Mouse (Mus musculus): ENCODE data around the gene Pgghg. TPM values are rescaled to one million over a fixed set of nuclear protein-coding genes. Genes with fewer than 3 reads are reported as not detected.

The Pgghg gene
- polyA plus RNA-seq, 1 experiment from 2014 or later, result 20.5 TPM

DNA sequence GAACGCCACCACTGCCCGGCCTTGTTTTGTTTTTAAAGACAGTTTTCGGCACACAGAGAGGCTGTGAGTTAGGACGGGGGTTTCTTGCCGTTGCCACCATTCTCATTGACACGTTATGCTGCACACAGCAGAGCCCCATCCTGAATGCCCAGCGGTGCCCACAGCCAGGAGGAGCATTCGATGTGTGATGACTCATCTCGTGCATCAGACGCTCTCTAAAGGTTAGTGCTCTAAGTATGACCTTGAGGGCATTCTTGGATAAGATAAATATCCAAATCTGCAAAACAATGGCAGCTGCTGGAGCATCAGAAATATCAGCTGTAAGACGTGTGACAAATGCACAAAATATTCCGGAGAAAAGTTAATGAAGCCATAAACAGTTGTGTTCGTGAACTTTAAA is 34.1 kb upstream of the Pgghg start:
- Histone ChIP-seq H3K27ac (ENCODE audit: low read length) (no peak overlapping the region), H3K4me1 (replicated peaks; ENCODE audit: control insufficient read depth, insufficient read depth, low read length) (peaks cover 4% of the 10 kb centered on the region; the same call in 1 of the 2 replicates), H3K36me3 (ENCODE audit: control insufficient read depth, insufficient read depth, low read length) (no peaks in the 10 kb centered on the region), H3K9me3 (ENCODE audit: control insufficient read depth, low read length) (no peaks in the 10 kb centered on the region), H3K4me2 (ENCODE audit: low read depth, low read length) (no peak overlapping the region), H3K4me3 (ENCODE audit: low read length) (no peak overlapping the region), H3K27me3 (ENCODE audit: control insufficient read depth, insufficient read depth, low read depth, low read length) (no peaks in the 10 kb centered on the region), H3K9ac (ENCODE audit: low read length) (no peak overlapping the region)
- no peak for ATAC-seq (ENCODE audit: low read depth)
- WGBS, result 70% methylated on average over 13 of the region's 13 CpGs

DNA sequence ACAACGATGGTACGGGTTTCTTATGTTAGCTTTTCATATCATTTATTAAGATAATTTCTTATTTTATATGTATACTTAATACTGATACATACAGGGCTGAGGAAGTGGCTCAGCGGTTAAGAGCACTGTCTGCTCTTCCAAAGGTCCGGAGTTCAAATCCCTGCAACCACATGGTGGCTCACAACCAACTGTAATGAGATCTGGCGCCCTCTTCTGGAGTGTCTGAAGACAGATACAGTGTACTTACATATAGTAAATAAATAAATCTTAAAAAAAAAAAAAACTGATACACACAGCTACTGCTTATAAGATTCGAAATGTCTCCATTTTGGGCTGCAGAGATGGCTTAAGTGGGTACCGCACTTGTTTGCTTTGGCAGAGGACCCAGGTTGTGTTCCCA is 33.5 kb upstream of the Pgghg start:
- H3K27me3 ChIP-seq (ENCODE audit: control insufficient read depth, insufficient read depth, low read depth, low read length), result no peaks in the 10 kb centered on the region
- H3K9ac ChIP-seq (ENCODE audit: low read length), result no peak overlapping the region
- peaks cover 4% of the 10 kb centered on the region; the same call in 1 of the 2 replicates for H3K4me1 ChIP-seq (replicated peaks; ENCODE audit: control insufficient read depth, insufficient read depth, low read length)
- 77% methylated on average over 7 of the region's 7 CpGs for WGBS
- no peaks in the 10 kb centered on the region for H3K9me3 ChIP-seq (ENCODE audit: control insufficient read depth, low read length)
- no peak overlapping the region for H3K4me2 ChIP-seq (ENCODE audit: low read depth, low read length)
- no peak overlapping the region for H3K27ac ChIP-seq (ENCODE audit: low read length)
- no peak for ATAC-seq (ENCODE audit: low read depth)
- H3K4me3 ChIP-seq (ENCODE audit: low read length), result no peak overlapping the region
- H3K36me3 ChIP-seq (ENCODE audit: control insufficient read depth, insufficient read depth, low read length), result no peaks in the 10 kb centered on the region

DNA sequence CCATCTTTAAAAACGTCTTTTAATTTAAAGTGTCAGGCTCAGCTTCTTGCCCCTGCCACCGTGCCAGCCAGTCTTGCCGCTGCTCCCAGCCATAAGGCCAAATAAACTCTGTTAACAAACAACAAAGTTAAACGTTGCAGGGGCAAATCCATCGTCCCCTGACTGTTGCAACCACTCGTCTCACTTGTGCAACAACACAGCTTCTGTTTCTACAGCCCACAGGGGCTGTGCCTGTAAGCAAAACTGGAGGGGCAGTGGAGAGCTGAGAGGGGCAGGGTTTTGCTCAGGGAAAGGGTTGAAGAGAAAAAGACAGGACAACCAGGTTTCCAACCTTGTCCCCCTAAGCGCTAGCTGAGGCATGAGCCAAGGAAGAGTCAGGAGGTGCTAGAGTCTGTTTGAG is 33.0 kb upstream of the Pgghg start:
- ATAC-seq (ENCODE audit: low read depth), result no peak
- H3K27me3 ChIP-seq (ENCODE audit: control insufficient read depth, insufficient read depth, low read depth, low read length), result no peaks in the 10 kb centered on the region
- no peak overlapping the region for H3K9ac ChIP-seq (ENCODE audit: low read length)
- peaks cover 4% of the 10 kb centered on the region; the same call in 1 of the 2 replicates for H3K4me1 ChIP-seq (replicated peaks; ENCODE audit: control insufficient read depth, insufficient read depth, low read length)
- H3K4me3 ChIP-seq (ENCODE audit: low read length), result no peak overlapping the region
- H3K27ac ChIP-seq (ENCODE audit: low read length), result no peak overlapping the region
- H3K4me2 ChIP-seq (ENCODE audit: low read depth, low read length), result no peak overlapping the region
- no peaks in the 10 kb centered on the region for H3K36me3 ChIP-seq (ENCODE audit: control insufficient read depth, insufficient read depth, low read length)
- WGBS, result 41% methylated on average over 7 of the region's 7 CpGs
- H3K9me3 ChIP-seq (ENCODE audit: control insufficient read depth, low read length), result no peaks in the 10 kb centered on the region

DNA sequence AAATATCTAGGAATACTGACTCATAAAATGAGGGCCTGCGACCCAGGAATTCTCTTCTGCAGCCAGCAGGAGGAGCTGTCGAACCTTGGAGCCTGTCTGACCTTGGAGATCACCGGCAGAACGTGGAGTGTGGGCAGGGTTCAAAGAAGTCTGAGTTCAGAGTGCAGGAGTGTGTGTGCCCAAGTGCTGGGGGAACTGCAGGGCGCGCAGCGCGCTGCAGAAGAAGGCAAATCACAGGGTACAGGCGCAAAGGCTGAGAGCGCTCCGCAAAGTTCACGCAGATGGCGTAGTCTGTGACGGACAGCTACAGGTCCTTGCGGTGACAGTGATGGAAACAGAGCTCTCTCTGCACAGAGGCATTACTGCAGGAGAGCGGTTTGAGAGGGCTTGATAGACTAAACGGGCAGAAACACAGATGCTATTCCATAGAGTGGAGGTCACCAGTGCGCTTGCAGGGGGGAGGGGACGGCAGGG is 32.5 kb upstream of the Pgghg start:
- 2% methylated on average over 19 of the region's 19 CpGs for WGBS
- no peaks in the 10 kb centered on the region for H3K9me3 ChIP-seq (ENCODE audit: control insufficient read depth, low read length)
- H3K27me3 ChIP-seq (ENCODE audit: control insufficient read depth, insufficient read depth, low read depth, low read length), result no peaks in the 10 kb centered on the region
- peak overlapping the region; percentile 54; the same call in 1 of the 2 replicates for H3K9ac ChIP-seq (ENCODE audit: low read length)
- H3K27ac ChIP-seq (ENCODE audit: low read length), result no peak overlapping the region
- peak overlapping the region; percentile 51 for H3K4me3 ChIP-seq (ENCODE audit: low read length)
- peak; percentile 81; the same call in 1 of the 2 replicates for ATAC-seq (ENCODE audit: low read depth)
- H3K4me2 ChIP-seq (ENCODE audit: low read depth, low read length), result peak overlapping the region; percentile 86
- H3K4me1 ChIP-seq (replicated peaks; ENCODE audit: control insufficient read depth, insufficient read depth, low read length), result peaks cover 4% of the 10 kb centered on the region; the same call in 1 of the 2 replicates
- H3K36me3 ChIP-seq (ENCODE audit: control insufficient read depth, insufficient read depth, low read length), result no peaks in the 10 kb centered on the region

DNA sequence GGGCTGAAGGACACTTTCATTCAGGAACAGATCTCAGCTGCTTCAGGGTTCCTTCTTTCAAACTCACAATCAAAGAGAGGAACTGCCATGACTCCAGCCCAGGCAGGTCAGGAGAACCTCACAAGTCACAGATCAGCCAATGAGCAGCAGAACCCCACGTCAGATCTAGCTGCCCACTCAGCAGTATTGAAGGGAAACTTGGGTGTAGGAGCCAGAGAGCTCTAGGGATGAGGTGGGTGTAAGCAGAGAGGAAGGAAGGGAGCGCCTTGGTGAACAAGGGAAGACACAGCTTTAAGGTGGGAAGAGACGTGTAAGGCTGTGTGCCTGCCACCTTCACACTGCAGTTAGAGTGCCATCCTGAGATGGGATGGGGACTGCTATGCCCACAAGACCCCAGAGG is 28.9 kb upstream of the Pgghg start:
- no peak overlapping the region for H3K4me3 ChIP-seq (ENCODE audit: low read length)
- no peaks in the 10 kb centered on the region for H3K36me3 ChIP-seq (ENCODE audit: control insufficient read depth, insufficient read depth, low read length)
- no peaks in the 10 kb centered on the region for H3K9me3 ChIP-seq (ENCODE audit: control insufficient read depth, low read length)
- H3K9ac ChIP-seq (ENCODE audit: low read length), result no peak overlapping the region
- H3K4me2 ChIP-seq (ENCODE audit: low read depth, low read length), result no peak overlapping the region
- H3K27ac ChIP-seq (ENCODE audit: low read length), result no peak overlapping the region
- no peak for ATAC-seq (ENCODE audit: low read depth)
- 71% methylated on average over 3 of the region's 3 CpGs for WGBS
- no peaks in the 10 kb centered on the region for H3K27me3 ChIP-seq (ENCODE audit: control insufficient read depth, insufficient read depth, low read depth, low read length)
- peaks cover 4% of the 10 kb centered on the region; the same call in 1 of the 2 replicates for H3K4me1 ChIP-seq (replicated peaks; ENCODE audit: control insufficient read depth, insufficient read depth, low read length)

DNA sequence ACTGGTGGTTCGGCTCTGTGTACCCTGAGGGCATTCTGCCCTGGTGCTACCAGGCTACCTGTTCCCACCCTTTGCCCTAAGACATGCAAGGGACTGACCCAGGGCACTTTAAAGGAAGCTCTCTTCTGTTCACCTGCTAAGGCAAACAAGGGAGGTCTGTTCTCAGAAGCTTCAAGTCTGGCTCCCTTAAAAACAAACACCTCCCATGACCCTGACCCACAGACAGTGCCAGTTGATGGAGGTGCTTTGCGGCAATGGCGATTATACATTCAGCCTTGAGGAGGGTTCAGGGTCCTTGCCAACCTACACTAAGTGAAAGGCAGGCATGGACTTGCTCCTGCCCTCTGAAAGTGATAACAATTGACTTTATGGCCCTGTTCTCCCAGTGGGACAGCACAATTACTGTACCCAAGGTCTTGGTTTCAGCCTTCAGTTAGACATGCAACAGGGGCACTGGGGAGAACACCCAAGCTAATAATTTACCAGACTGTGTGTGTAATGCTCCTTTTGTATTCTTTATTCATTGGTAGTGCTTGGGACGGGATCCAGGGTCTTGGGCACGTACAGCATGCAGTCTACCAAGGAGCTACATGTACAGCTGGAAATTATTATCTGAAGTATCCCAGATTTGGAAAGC is 28.2 kb upstream of the Pgghg start:
- Histone ChIP-seq H3K9me3 (ENCODE audit: control insufficient read depth, low read length) (no peaks in the 10 kb centered on the region), H3K36me3 (ENCODE audit: control insufficient read depth, insufficient read depth, low read length) (no peaks in the 10 kb centered on the region), H3K27ac (ENCODE audit: low read length) (no peak overlapping the region), H3K4me3 (ENCODE audit: low read length) (no peak overlapping the region), H3K27me3 (ENCODE audit: control insufficient read depth, insufficient read depth, low read depth, low read length) (no peaks in the 10 kb centered on the region), H3K9ac (ENCODE audit: low read length) (no peak overlapping the region), H3K4me2 (ENCODE audit: low read depth, low read length) (no peak overlapping the region), H3K4me1 (replicated peaks; ENCODE audit: control insufficient read depth, insufficient read depth, low read length) (peaks cover 4% of the 10 kb centered on the region; the same call in 1 of the 2 replicates)
- ATAC-seq (ENCODE audit: low read depth), result peak; percentile 41
- WGBS, result 49% methylated on average over 5 of the region's 5 CpGs

DNA sequence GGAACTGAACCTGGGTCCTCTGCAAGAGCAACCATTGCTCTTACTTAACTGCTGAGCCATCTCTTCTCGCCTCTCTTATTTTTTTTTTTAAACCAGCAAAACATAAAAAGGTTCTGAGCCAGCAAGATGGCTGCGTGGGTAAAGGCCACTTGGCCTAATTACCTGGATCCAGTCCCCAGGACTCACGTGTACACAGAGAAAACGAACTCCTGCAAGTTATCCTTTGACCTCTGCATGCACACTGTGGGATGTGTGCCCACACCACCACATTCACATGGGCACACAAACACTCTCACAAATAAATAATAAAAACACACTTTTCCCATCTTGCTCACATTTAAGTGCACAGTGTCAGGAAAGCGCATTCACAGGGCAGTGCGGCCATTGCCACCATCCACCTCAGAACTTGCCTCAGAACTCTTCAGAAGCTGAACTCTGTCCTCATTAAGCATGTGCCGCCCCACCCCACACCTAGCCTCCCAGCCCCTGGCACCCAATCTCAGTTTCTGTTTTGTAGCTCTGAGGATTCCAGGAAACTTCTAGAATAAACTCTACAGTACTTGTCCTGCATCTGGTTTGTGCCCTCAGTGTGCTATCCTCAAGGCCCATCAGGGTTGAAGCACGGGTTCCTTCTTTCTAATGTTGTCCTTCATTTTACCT is 27.0 kb upstream of the Pgghg start:
- WGBS, result 80% methylated on average over 8 of the region's 8 CpGs
- H3K27me3 ChIP-seq (ENCODE audit: control insufficient read depth, insufficient read depth, low read depth, low read length), result no peaks in the 10 kb centered on the region; the same call in 1 of the 2 replicates
- no peak overlapping the region for H3K9ac ChIP-seq (ENCODE audit: low read length)
- no peaks in the 10 kb centered on the region for H3K36me3 ChIP-seq (ENCODE audit: control insufficient read depth, insufficient read depth, low read length)
- H3K27ac ChIP-seq (ENCODE audit: low read length), result no peak overlapping the region
- no peaks in the 10 kb centered on the region for H3K9me3 ChIP-seq (ENCODE audit: control insufficient read depth, low read length)
- no peaks in the 10 kb centered on the region for H3K4me1 ChIP-seq (replicated peaks; ENCODE audit: control insufficient read depth, insufficient read depth, low read length)
- ATAC-seq (ENCODE audit: low read depth), result no peak
- no peak overlapping the region for H3K4me2 ChIP-seq (ENCODE audit: low read depth, low read length)
- no peak overlapping the region for H3K4me3 ChIP-seq (ENCODE audit: low read length)

DNA sequence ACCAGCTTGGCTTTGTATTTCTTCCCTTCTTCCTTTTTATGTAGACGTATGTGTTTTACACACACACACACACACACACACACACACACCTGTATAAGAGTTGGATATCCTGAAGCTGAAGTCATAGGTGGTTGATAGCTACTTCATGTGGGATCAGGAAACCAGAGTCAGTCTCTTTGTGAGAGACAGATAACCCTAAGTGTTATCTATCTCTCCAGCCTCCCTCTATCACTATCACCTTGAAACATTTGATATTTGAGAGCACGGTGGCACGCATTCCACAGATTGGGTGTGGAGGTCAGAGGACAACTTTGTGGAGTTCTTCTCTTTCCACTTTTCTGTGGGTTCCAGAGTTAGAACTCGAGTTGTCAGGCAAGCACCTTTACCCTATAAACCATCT is 21.3 kb upstream of the Pgghg start:
- Histone ChIP-seq H3K9ac (ENCODE audit: low read length) (no peak overlapping the region), H3K4me1 (replicated peaks; ENCODE audit: control insufficient read depth, insufficient read depth, low read length) (peaks cover 12% of the 10 kb centered on the region), H3K9me3 (ENCODE audit: control insufficient read depth, low read length) (no peaks in the 10 kb centered on the region), H3K4me2 (ENCODE audit: low read depth, low read length) (no peak overlapping the region), H3K4me3 (ENCODE audit: low read length) (no peak overlapping the region), H3K27ac (ENCODE audit: low read length) (no peak overlapping the region), H3K36me3 (ENCODE audit: control insufficient read depth, insufficient read depth, low read length) (no peaks in the 10 kb centered on the region), H3K27me3 (ENCODE audit: control insufficient read depth, insufficient read depth, low read depth, low read length) (peaks cover 54% of the 10 kb centered on the region)
- ATAC-seq (ENCODE audit: low read depth), result no peak
- 20% methylated on average over 4 of the region's 4 CpGs for WGBS

DNA sequence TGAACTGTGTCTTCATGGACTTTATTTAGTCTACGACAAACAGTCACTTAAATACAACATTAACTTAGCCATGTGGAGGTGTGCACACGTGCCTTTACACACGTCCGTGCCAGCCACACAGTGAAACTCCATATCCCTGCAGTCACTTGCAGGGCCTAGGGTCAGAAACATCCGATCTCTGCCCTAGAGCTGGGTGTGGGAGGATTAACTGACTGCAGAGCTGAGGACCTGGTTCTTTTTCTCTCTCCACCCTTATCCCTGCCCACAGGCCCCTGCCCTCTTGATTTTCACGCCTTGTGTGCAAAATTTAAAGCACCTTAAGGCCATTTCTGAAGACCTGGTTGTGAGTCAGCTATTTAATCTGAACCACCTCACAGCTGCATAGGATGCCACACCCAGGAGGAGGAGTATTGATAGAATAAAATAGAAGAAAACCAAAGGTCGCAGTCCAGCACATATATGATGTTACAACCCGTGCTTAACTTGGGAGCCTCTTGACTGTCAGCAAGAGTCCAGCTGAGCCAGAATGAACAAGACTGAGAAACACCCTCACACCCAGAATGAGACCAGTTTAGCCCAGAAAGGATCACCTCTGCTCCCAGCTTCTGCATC is 20.7 kb upstream of the Pgghg start, which contains the start of gene Nlrp6:
Nlrp6 (plus strand) TSS at position 485 of the 612 bp plus-strand sequence.
- WGBS, result 63% methylated on average over 8 of the region's 8 CpGs
- Histone ChIP-seq H3K9ac (ENCODE audit: low read length) (no peak within 1 kb of the TSS), H3K9me3 (ENCODE audit: control insufficient read depth, low read length) (no peaks in the 10 kb centered on the region), H3K27ac (ENCODE audit: low read length) (no peak within 1 kb of the TSS), H3K27me3 (ENCODE audit: control insufficient read depth, insufficient read depth, low read depth, low read length) (peaks cover 57% of the 10 kb centered on the region), H3K4me2 (ENCODE audit: low read depth, low read length) (no peak within 1 kb of the TSS), H3K4me1 (replicated peaks; ENCODE audit: control insufficient read depth, insufficient read depth, low read length) (peaks cover 12% of the 10 kb centered on the region), H3K4me3 (ENCODE audit: low read length) (no peak within 1 kb of the TSS), H3K36me3 (ENCODE audit: control insufficient read depth, insufficient read depth, low read length) (no peaks in the 10 kb centered on the region)
- no peak for ATAC-seq (ENCODE audit: low read depth)
